Mouse (Mus musculus) layer of hippocampus, postnatal 10 days (tissue): ENCODE data around the gene Gria1. TPM values are rescaled to one million over a fixed set of nuclear protein-coding genes. Genes with fewer than 3 reads are reported as not detected.

Experiments
- DNase-seq, 2 experiments: peaks; one replicate each; pipeline ENCODE4 v3.0.0; 2021; ENCODE audit warnings: low spot score in 2 of 2
- total RNA-seq, 2 experiments: library from RNA; stranded (reverse); gene quantifications; 2 replicates each; pipeline ENCODE4 v1.2.3; 2021

The Gria1 gene
- total RNA-seq, 2 experiments from 2014 or later, result 456 to 489 TPM

DNA sequence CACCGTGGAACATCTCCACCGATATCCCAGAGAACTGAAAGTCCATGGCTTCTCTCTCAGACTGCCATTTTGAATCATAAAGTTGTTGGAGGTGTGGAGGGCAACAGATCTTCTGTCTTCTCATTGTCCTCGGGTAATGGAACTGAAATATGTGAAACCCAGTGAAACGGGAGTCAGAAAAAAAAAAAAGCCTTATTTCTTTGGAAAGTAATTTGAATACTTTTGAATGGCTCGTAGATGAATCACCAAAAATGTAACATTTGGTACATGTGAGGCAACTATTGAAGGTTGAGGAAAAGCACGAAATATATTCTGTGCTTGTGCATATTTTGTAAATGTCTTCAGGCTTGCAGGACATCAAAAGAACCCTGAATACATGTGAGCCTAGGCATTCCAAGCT lies 151.7 kb downstream of the Gria1 start:
- no peak for DNase-seq

DNA sequence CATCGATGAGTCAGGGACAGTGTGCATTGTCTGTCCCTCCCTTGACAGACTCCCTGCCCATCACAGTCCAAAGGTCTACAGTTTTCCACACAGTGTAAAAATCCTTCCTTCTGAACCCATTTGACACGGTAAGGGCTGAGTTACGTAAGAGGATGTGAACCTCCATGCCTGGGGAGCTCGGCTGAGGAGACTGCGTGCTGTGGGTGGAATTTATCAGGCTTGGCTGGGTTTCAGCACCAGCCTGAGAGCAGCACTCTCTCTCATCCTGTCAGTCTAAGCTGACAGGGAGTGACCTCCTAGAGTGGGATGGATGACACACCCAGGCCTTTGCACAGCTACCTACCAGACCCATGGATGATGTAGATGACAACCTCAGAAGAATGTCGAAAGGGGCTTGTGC lies 158.9 kb downstream of the Gria1 start:
- no peak for DNase-seq

DNA sequence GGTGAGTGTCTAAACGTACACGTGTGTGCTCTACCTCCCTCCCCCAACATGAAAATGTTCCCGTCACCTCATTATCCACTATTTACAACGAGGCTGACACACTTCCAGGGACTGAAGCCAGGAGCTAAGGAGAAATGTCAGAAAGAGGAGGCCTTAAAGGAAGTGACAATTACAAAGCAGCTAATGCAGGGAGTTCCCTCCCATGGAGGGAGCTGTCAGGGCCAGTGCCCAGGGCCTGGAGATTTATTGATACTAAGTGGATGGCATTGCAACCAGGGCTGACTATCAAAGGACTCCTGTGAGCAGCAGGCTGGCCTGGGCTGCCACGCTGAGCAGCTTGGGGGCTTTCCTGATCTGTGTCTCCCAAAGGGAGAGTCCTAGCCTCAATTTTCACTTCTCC lies 163.0 kb downstream of the Gria1 start:
- no peak for DNase-seq

DNA sequence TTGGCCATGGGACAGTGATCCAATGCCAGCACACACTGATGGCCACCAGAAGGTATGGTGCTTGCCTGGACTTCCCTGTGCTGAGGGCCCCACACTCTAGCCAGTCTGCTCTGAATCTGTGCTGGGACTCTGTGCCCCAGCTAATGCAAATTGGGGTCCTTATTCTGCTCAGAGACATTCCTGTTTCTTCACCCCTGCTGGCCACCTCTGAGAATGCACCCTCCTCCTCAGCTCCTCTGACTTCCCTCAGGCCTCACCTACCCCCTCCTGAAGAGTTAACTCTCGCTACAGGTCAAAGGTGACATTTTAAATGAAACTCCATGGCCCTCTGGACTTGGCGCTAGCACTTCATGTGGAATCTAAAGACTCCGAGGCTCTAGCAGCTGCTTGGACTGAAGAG lies 165.4 kb downstream of the Gria1 start:
- no peak for DNase-seq

DNA sequence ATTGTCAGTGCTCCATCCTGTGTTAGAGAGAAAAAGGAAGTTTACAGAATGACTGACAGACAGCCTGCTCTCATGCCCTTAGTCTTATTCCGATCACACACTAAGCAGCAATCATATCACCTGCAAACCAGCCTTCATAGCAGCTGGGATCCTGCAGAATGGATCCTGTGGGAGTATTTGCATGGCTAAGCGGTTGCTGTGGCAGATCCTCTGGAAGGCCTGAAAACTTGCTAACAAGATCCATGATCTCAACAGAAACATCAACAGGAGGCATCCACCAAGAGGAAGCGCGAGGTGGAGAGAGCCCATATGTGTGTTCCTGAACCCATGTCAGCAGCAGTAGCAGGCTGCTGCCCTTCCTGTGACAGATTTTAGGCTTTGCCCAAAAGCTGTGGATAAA lies 173.0 kb downstream of the Gria1 start:
- no peak for DNase-seq

DNA sequence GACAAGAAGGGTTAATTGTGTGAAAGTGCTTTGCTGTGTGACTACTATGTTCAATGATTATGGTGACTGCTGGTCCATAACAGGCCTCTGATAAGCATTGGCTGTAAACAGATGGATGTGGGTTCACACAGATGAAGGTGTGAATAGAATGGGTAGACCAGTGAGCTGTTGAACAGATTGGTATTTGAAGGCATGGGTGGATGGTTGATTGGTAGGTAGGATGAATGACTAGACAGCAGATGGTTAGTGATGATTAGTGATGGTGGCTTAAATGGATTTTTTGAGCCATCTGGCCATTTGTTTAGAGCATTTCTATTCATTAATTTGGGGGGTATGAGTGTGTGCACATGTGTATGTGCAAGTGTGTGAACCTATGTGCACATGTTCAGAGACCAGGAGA lies 173.9 kb downstream of the Gria1 start:
- no peak for DNase-seq

DNA sequence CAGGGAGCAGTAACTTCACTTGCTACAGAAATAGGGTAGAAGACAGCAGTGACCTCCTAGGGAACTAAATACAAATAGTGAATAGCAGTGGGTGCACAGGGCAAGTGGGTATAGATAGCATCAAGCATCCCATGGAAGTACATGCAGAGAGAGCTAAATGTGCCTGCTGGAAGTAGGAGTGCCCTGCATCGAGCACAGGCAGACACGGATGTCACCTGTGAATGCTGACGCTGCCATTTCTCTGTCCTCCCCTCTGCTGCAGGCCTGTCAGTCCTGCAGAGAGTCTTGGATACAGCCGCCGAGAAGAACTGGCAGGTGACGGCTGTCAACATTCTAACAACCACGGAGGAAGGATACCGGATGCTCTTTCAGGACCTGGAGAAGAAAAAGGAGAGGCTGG lies 178.2 kb downstream of the Gria1 start:
- DNase-seq, result no peak

DNA sequence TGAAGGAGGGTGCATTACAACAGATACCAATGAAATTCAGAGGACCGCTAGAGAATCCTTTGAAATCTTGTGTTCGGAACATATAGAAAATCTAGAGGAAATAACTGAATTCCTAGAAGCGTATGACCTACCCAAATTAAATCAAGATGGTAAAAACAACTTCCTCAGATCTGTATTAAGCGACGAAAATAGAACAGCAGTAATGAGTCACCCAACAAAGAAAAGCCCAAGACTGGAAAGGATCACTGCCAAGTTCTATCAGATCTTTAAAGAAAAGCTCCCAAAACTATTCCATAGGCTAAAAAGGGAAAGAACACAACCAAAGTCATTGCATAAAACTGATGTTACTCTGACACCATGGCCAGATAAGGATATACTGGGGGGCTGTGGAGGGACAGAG lies 183.6 kb downstream of the Gria1 start:
- DNase-seq, result no peak

DNA sequence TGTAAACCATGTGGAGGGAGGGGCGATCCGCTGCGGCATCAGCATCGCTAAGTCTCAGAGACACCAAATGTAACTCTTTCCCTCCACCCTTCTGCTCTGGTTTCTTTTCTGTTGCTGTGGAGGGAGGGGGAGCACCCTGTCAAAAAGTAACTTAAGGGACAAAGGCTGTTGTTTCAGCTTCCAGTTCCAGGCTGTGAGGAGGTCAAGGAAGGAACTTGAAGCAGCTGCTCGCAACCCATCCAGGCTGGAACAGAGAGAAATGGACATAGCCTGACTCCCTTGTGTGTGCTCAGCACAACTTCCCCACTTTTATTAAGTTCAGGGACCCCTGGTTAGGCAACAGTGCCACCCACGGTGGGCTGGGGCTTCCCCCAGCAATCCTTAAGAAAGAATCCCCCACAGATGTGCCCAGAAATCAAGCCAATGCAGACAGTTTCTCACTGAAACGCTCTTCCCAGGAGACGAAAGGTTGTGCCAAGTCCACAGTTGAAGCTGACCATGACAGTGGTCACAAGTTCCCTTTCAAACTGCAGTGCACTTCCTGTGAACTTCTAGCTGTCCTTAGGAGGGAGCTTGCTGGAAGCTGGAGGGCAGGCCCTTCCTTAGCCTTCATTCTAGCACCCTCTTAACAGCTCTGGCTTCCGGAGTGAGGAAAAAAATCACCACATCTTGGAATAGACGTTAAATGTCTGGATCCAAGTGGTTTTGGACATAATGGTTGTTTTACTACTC lies 190.2 kb downstream of the Gria1 start:
- no peak for DNase-seq

DNA sequence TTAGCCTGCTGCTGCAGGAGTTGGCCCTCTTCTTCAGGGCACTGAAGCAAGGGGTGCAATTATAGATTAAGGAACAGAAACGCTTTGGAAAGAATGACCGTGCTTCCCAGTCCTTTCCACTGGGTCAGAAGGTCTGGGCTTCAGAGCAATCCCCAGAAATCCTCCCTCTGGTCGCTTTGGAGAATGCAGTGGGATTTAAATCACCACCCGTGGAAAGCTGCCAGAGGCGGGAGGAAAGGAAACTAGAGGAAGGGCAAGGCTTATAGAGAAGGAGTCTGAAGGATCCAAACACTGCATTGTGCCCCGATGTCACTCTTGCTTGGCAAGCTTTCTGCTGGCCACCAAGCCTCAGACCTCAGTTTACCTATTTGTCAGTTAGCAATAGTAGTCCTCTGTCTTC lies 193.2 kb downstream of the Gria1 start:
- DNase-seq, result no peak

DNA sequence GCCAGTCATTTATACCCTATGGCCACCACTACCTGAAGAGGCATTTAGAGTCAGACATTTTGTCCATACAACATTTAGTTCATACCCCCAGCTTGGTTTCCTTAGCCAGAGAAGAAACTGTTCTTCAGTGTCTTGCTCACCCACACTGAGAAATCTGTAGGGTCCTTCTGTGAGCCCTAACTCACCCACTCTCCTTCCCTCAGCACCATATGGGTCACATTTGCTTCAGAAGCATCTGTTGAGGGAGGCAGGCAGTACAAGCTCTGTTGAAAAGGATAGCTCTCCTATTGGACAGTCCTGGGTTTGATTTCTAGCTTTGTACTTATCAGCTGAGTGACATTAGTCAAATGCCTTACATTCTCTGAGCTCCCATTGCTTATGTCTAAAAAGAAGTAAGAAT lies 196.1 kb downstream of the Gria1 start:
- no peak for DNase-seq

DNA sequence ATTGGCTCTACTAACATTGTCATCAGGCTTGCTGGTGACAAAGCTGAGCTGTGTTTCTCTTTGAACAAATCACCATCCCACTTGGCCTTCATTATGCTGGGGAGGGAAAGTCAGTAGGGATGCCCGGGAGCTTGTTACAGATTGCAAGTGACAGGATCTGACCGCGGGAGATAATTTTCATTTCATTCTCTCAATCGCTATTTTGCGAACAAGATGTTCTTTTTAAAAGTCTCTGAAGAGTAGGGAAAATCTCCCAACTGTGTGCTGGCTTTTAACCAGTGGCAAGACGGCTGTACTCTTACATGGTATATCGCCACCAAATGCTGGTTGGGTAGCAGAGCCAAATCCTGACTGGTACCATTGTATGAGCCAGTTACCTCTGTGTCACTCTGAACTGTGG lies 202.9 kb downstream of the Gria1 start:
- DNase-seq, result no peak

DNA sequence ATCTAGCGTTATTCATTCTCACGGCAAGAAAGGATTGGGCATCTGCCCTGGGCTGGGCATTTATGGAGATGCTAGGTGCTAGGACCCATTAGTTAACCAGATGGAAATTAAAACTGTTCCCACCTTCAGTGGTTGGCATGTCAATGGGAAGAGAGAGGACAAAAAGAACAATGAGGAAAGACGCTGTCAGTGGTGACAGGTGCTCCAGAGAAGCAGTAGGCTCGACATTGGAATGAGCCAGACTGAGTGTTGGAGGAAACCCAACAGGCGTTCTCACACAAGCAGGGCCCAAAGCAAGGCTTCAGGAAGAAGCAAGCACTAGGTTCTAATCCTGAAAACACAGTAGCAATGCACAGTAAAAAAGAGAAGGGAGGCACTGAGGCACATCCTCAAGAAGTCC lies 203.4 kb downstream of the Gria1 start:
- DNase-seq, result peak; percentile 37 to 47

DNA sequence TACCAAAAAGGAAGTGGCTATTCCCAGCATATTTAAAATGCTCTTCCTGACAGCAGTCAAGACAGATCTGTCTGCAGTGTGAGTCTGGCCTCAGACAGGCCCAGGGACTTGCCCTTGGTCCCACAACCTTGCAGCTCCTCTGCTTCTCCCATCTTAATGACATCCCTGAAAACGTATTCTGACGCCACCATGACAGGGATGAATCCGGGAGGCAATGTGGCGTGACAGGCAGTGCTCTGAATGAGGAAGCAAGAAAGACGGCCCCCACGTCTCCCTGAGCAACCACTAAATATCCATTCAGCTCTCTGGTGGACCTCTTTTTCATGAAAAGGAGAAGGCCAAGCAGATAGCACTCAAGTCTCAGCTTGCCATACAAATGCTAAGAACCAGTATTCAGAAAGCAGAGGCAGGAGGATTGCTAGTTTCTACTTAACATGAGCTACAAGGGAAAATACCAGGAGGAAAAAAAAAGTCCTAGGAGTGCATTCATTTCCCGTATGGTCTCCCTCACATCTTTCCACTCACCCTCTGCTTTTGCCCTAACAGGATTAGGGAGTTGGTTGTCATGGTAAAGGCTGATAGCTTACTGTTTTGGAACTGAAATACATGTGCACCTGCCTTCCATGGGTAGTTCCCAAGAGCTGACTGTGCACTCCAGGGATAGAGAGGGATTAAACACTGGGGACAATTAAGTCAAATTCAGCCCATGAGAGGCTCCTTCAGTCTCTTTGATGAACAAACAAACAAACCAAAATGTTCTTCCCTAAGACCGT lies 211.8 kb downstream of the Gria1 start:
- no peak for DNase-seq

DNA sequence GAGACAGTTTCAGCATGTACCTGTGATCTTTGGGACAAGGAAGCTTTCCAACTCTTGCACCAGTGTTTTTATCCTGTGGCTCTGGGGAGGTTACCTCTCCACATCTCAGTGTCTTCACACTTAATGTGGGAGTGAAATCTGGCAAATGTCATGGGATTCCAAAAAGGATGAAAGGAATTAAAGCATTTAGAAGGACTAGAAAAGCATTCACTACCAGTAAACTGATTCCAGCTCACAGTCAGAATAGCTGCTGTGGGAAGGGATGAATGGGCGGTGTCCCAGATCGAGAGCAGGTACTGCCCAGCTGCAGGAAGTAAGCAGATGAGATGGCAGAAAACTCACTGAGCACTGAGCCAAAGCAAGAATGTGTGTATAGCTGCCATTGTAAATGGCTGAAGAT lies 224.3 kb downstream of the Gria1 start:
- DNase-seq, result no peak

DNA sequence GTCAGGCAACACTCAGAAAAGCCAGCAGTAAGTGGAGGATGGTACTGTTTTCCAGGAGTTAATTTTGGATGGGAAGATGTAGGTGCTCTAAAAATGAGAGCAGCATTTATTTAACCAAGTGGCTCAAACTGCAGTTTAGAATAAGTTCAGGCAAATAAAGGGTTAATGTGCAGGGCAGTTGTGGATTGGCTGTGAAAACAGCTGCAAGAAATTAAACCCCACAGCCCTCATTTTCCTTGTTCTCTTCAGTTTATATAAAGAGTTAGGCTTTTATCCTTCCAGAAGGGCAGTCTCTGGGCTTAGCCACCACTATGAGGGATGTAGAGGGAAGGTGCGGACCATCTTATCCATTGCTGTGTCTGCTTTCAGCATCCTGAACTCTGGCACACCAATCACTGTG lies 225.2 kb downstream of the Gria1 start:
- DNase-seq, result no peak

DNA sequence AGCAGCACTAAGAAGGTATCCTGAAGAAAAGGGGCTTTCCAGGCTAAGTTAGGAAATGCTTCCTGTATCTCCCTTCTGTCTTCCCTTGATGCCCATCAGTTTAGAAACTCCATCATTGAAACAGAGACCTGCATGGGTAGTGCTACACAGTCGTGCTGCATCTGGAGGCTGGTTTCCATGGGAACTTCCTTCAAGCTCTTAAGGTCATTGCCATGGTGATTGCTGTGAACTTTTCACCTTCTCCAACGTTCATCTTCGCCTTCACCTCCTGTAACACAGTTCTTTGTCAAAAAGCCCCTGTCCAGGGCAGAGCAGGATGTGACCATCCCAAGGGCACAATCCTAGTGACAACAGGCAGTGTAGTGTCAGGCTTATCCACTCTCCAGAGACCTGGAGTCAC lies 228.6 kb downstream of the Gria1 start:
- DNase-seq, result no peak

DNA sequence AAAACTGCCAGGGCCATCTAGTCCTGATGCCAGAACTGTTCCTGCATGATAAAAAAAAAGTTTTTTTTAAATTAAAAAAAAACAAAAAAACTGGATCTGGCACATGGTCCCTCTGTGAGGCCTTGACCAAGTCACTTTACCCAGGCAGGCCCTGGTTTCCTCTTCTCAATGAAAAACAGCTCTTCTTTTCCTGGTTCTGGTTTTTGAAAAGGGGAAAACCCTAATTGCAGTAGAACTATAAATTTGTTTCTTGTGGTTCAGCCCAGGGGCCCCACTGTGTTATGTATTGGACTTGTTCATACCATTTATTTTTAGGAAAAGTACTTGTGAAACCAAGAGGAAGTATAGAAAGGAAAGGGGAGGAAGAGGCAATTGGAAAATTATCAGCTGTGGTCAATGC lies 232.6 kb downstream of the Gria1 start:
- DNase-seq, result no peak

DNA sequence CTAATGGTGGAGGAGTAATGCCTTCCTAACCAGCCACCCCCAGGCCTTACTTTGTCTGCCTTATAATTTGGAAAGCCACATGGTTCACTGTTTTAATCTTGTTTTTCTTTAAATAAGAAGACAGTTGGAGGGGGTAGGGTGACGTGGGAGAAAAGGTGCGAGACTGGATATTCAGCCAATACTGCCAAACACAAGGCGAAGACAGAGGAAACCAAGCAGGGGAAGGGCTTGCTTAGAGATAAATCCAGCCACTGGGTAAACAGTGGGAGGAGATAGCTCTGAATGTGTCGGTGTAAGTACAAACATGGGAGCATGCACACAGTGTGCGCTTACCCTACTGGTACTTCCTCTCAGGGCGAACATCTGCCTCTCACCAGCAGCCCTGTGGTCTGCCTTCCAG lies 233.4 kb downstream of the Gria1 start:
- no peak for DNase-seq

DNA sequence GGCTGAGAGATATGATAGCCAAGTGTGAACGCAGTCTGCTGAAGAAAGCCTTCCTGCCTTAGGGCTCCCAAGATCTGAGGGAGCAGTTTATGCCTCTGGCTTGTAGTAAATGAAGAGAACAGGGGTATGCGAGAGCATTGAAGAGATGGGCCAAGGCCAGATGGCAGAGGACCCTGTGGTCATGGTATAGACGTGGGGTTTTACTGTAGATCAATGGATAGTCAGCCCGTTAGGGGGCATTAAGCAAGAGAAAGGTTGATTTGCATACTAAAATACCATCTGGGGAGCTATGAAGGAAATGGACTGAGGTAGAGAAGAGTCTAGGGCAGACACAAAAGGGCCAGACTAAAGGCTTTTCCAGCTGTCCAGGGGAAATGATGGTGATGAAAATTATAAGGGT lies 237.7 kb downstream of the Gria1 start:
- DNase-seq, result no peak

DNA sequence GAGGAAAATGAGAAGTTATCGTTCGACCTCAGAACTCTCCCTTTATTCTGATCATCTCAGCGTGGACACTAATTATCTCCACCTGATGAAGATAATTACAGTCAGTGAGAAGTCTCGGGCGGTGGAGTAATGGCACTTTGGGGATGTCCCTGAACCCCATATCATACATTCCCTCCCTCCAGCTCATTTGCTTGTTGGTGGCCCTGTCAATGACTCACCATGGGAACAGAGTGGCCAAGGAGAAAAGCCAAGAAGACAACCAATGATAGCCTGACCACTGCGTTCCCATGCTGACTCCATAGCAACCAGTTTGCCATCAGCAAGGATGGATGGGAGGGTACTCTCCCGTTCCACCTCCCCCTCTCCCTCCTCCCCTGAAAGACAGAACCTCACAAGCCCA lies 238.9 kb downstream of the Gria1 start:
- no peak for DNase-seq

DNA sequence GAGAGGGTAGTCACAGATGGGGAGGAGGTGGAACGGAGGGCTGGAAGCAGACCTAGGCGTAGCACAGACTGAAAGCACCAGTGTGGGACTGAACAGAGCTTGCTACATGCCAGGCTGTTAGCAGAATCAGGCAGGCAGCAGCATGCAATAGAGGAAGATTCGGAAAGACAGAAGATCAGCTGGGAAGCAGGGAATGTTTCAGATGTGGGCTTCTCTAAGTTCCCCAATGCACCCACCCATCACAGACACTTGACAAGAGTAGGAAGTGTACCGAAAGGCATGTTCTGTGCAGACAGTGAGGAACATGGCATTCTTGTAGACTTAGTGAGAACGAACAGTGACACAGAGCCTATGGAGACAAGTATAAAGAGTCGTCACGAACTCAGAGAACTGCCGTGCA lies 260.5 kb downstream of the Gria1 start:
- DNase-seq, result peak; percentile 32 to 40

DNA sequence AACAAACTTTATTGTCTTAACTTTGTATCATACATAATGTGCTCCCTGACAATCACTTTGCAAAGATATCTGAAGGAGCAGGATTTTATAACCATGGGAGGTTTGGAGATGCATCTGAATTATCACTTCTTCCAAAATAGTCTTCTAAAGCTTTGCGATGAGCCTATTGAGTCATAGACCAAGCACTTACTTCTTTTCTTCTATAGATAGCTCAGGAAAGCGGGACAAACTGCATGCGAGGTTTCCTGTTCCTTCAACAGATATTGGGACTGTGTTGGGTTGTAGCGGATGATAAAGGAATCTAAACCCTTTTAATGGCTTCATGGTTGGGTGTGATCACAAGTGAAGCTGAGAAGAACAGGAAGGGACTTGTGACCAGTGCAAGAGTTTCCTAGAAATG lies 263.5 kb downstream of the Gria1 start:
- DNase-seq, result no peak
